Mouse (Mus musculus): ENCODE measurements around the gene Myo1g. TPM values are rescaled to one million over a fixed set of nuclear protein-coding genes. Genes with fewer than 3 reads are reported as not detected.

Myo1g gene
- total and polyA plus RNA-seq, 2 experiments from 2014 or later, result 0.75 to 0.90 TPM

DNA sequence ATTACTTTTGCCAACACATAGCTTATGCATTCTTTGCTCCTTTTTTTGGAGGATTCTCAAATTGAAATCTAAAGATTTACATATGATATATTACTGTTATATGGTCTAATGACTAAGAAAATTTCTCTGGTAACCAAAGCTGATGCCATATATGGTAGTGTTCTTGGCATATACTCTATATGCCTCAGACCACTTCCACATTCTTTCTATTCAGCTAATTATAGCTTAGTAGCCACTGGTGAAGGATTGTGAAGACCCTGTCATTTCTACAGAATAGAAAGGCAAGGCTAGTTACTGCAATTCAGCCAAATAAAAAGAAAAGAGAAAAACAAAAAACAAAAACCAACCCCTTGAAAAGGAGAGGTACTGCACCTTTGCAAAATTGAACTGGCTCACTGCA, 48.7 kb downstream of the Myo1g start:
- H3K4me3 ChIP-seq (ENCODE audit: low read depth, low read length), result peak overlapping the region; percentile 84
- ATAC-seq, result no peak
- DNase-seq, result no peak
- H3K4me2 ChIP-seq (ENCODE audit: low read depth), result peak overlapping the region; percentile 82
- peak overlapping the region; percentile 23 for H3K9ac ChIP-seq
- peaks cover 8% of the 10 kb centered on the region for H3K36me3 ChIP-seq (ENCODE audit: insufficient read depth)
- no peak for TF ChIP-seq CTCF (IDR thresholded peaks at IDR 0.05; ENCODE audit: low read depth)
- no peak overlapping the region for H3K27ac ChIP-seq (ENCODE audit: low read depth, low read length)
- H3K27me3 ChIP-seq (ENCODE audit: insufficient read depth, low read length), result no peaks in the 10 kb centered on the region
- no peaks in the 10 kb centered on the region for H3K9me3 ChIP-seq (ENCODE audit: low read length)
- peaks cover 28% of the 10 kb centered on the region for H3K4me1 ChIP-seq (ENCODE audit: insufficient read depth)

- DNase-seq (no peak), ATAC-seq (no peak)
- Histone ChIP-seq H3K4me2 (ENCODE audit: low read depth) (peak overlapping the region; percentile 82), H3K4me1 (ENCODE audit: insufficient read depth) (peaks cover 28% of the 10 kb centered on the region), H3K4me3 (ENCODE audit: low read depth, low read length) (peak overlapping the region; percentile 84), H3K9me3 (ENCODE audit: low read length) (no peaks in the 10 kb centered on the region), H3K27ac (ENCODE audit: low read depth, low read length) (no peak overlapping the region), H3K27me3 (ENCODE audit: insufficient read depth, low read length) (no peaks in the 10 kb centered on the region), H3K36me3 (ENCODE audit: insufficient read depth) (peaks cover 13% of the 10 kb centered on the region), H3K9ac (peak overlapping the region; percentile 23)
- WGBS, result 0% methylated on average over 1 of the region's 1 CpGs
- TF ChIP-seq CTCF (IDR thresholded peaks at IDR 0.05; ENCODE audit: low read depth), result no peak
These were observed 49.3 kb downstream of the Myo1g start for GRCm38 (mm10) chr11:6471493-6471892.

GRCm38 (mm10) chr11:6471054-6471453, 49.7 kb downstream of the Myo1g start:
- Histone ChIP-seq H3K27me3 (ENCODE audit: insufficient read depth, low read length) (no peaks in the 10 kb centered on the region), H3K36me3 (ENCODE audit: insufficient read depth) (peaks cover 18% of the 10 kb centered on the region), H3K27ac (ENCODE audit: low read depth, low read length) (no peak overlapping the region), H3K4me3 (ENCODE audit: low read depth, low read length) (peak overlapping the region; percentile 84), H3K4me1 (ENCODE audit: insufficient read depth) (peaks cover 28% of the 10 kb centered on the region), H3K4me2 (ENCODE audit: low read depth) (peak overlapping the region; percentile 82), H3K9ac (peak overlapping the region; percentile 23), H3K9me3 (ENCODE audit: low read length) (no peaks in the 10 kb centered on the region)
- ATAC-seq (no peak), DNase-seq (no peak)
- WGBS, result 31% methylated on average over 2 of the region's 2 CpGs
- no peak for TF ChIP-seq CTCF (IDR thresholded peaks at IDR 0.05; ENCODE audit: low read depth)

DNA sequence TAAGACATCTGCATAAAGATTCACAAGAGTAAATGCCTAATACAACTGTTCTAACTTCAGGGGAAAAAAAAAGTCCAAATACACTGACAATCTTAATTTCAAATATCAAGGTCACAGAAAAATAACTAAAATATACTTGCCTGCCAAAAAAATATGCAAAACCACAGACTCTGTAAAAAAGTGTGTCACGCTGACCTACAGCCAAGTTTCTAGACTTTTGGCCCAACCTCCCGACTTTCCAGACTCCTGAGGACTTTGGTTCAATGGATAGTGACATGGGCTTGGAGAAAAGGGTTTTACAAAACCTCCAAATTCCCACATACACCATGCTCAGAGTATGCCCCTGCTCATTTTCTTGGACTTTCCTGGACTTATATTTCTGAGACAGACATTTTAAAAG, 52.2 kb downstream of the Myo1g start:
- no peak for DNase-seq
- WGBS, result 67% methylated on average over 2 of the region's 2 CpGs
- no peaks in the 10 kb centered on the region for H3K9me3 ChIP-seq (ENCODE audit: low read length)
- H3K36me3 ChIP-seq (ENCODE audit: insufficient read depth), result peaks cover 26% of the 10 kb centered on the region
- H3K27ac ChIP-seq (ENCODE audit: low read depth, low read length), result no peak overlapping the region
- no peaks in the 10 kb centered on the region for H3K27me3 ChIP-seq (ENCODE audit: insufficient read depth, low read length)
- 0 out of 2 replicates have a peak overlapping the region, but pooled peaks have one; percentile 1 for H3K4me2 ChIP-seq (ENCODE audit: low read depth)
- no peak overlapping the region for H3K9ac ChIP-seq
- no peak for ATAC-seq
- no peak overlapping the region for H3K4me3 ChIP-seq (ENCODE audit: low read depth, low read length)
- no peak for TF ChIP-seq CTCF (IDR thresholded peaks at IDR 0.05; ENCODE audit: low read depth)
- H3K4me1 ChIP-seq (ENCODE audit: insufficient read depth), result peaks cover 26% of the 10 kb centered on the region

DNA sequence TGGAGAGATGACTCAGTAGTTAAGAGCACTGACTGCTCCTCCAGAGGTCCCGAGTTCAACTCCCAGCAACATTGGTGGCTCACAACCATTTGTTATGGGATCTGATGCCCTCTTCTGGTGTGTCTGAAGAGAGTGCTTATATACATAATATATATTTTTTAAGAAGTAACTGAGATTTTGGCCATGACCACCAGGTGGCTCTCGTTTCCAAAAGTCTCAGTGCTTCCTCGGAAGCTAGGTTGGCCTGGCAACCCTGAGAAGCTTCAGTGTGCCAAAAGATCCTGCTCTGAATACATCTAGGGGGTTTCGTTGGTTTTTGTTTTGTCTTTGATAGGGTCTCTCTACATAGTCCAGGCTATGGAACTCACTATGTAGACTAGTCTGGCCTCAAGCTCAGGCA, 55.6 kb downstream of the Myo1g start:
- 18% methylated on average over 4 of the region's 4 CpGs for WGBS
- DNase-seq, result peak; percentile 91
- Histone ChIP-seq H3K27me3 (ENCODE audit: insufficient read depth, low read length) (no peaks in the 10 kb centered on the region), H3K9me3 (ENCODE audit: low read length) (no peaks in the 10 kb centered on the region), H3K9ac (no peak overlapping the region), H3K27ac (ENCODE audit: low read depth, low read length) (no peak overlapping the region), H3K36me3 (ENCODE audit: insufficient read depth) (peaks cover 26% of the 10 kb centered on the region), H3K4me1 (ENCODE audit: insufficient read depth) (peaks cover 8% of the 10 kb centered on the region; the same call in 1 of the 2 replicates), H3K4me3 (ENCODE audit: low read depth, low read length) (no peak overlapping the region), H3K4me2 (ENCODE audit: low read depth) (no peak overlapping the region)
- peak; percentile 73 for TF ChIP-seq CTCF (IDR thresholded peaks at IDR 0.05; ENCODE audit: low read depth)
- ATAC-seq, result peak; percentile 92

DNA sequence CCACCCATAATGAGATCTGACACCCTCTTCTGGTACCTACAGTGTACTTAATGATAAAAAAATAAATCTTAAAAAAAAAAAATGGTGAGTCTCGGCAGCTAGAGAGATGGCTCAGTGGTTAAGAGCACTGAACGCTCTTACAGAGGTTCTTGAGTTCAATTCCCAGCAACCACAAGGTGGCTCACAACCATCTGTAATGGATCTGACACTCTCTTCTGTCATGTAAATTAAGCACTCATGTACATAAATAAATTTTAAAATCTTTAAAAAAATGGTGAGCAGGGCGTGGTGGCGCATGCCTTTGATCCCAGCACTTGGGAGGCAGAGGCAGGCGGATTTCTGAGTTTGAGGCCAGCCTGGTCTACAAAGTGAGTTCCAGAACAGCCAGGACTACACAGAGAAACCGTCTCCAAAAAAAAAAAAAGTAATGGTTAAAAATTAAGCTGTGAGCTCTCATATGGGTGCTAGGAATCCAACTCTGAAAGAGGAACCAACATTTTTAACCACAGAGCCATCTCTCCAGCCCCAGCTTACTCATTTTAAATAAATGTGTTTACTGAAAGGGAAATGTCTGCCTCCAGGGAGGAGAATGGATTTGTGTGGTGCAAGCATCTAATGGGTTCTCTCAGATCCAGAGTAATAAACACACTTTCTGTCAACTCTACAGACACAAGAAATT, 57.5 kb downstream of the Myo1g start:
- Histone ChIP-seq H3K36me3 (ENCODE audit: insufficient read depth) (peaks cover 26% of the 10 kb centered on the region), H3K4me1 (ENCODE audit: insufficient read depth) (no peaks in the 10 kb centered on the region), H3K27me3 (ENCODE audit: insufficient read depth, low read length) (no peaks in the 10 kb centered on the region), H3K9ac (no peak overlapping the region), H3K27ac (ENCODE audit: low read depth, low read length) (no peak overlapping the region), H3K4me3 (ENCODE audit: low read depth, low read length) (no peak overlapping the region), H3K4me2 (ENCODE audit: low read depth) (no peak overlapping the region), H3K9me3 (ENCODE audit: low read length) (no peaks in the 10 kb centered on the region)
- WGBS, result 93% methylated on average over 6 of the region's 6 CpGs
- DNase-seq (no peak), ATAC-seq (no peak)
- no peak for TF ChIP-seq CTCF (IDR thresholded peaks at IDR 0.05; ENCODE audit: low read depth)

Small RNAs within 50 kb of the gene (microRNA-seq; reads per million reads assigned to microRNA genes)
- 0 to 0.12 reads per million in 2 experiments for gene Gm22123

Other genes with a start within 250 kb of the Myo1g start
- gene Tmed4, start 246.1 kb downstream of the Myo1g start, total RNA-seq (2014; rRNA removed), result 67.9 and 70.4 TPM in 2 replicates
- gene Tmed4, start 246.1 kb downstream of the Myo1g start, polyA plus RNA-seq (2015; fragmentation: Nextera tagmentation; extraction: Ambion mirVana), result 95.0 and 95.5 TPM in 2 replicates
- gene Ogdh, start 229.3 kb downstream of the Myo1g start, total RNA-seq (2014; rRNA removed), result 75.8 and 97.4 TPM in 2 replicates
- 107 and 124 TPM in 2 replicates for gene Ogdh, start 229.3 kb downstream of the Myo1g start, polyA plus RNA-seq (2015; fragmentation: Nextera tagmentation; extraction: Ambion mirVana)
- 109 and 129 TPM in 2 replicates for gene Zmiz2, start 131.9 kb downstream of the Myo1g start, total RNA-seq (2014; rRNA removed)
- 38.1 and 43.8 TPM in 2 replicates for gene Zmiz2, start 131.9 kb downstream of the Myo1g start, polyA plus RNA-seq (2015; fragmentation: Nextera tagmentation; extraction: Ambion mirVana)
- gene Ppia, start 105.5 kb downstream of the Myo1g start, total RNA-seq (2014; rRNA removed), result 3,025 and 4,002 TPM in 2 replicates
- gene Ppia, start 105.5 kb downstream of the Myo1g start, polyA plus RNA-seq (2015; fragmentation: Nextera tagmentation; extraction: Ambion mirVana), result 5,423 and 7,006 TPM in 2 replicates
- 55.3 and 68.0 TPM in 2 replicates for gene H2afv, start 76.5 kb downstream of the Myo1g start, total RNA-seq (2014; rRNA removed)
- gene H2afv, start 76.5 kb downstream of the Myo1g start, polyA plus RNA-seq (2015; fragmentation: Nextera tagmentation; extraction: Ambion mirVana), result 185 and 235 TPM in 2 replicates
- gene Purb, start 45.0 kb downstream of the Myo1g start, total RNA-seq (2014; rRNA removed), result 49.9 and 53.5 TPM in 2 replicates
- gene Purb, start 45.0 kb downstream of the Myo1g start, polyA plus RNA-seq (2015; fragmentation: Nextera tagmentation; extraction: Ambion mirVana), result 10.9 and 18.6 TPM in 2 replicates
- 58.9 and 65.6 TPM in 2 replicates for gene Ccm2, start 25.9 kb upstream of the Myo1g start, total RNA-seq (2014; rRNA removed)
- 84.0 and 84.7 TPM in 2 replicates for gene Ccm2, start 25.9 kb upstream of the Myo1g start, polyA plus RNA-seq (2015; fragmentation: Nextera tagmentation; extraction: Ambion mirVana)
- gene Nacad, start 85.1 kb upstream of the Myo1g start, total RNA-seq (2014; rRNA removed), result 69.4 and 75.6 TPM in 2 replicates
- gene Nacad, start 85.1 kb upstream of the Myo1g start, polyA plus RNA-seq (2015; fragmentation: Nextera tagmentation; extraction: Ambion mirVana), result 46.4 and 61.3 TPM in 2 replicates
- 32.2 and 41.9 TPM in 2 replicates for gene Tbrg4, start 105.1 kb upstream of the Myo1g start, total RNA-seq (2014; rRNA removed)
- gene Tbrg4, start 105.1 kb upstream of the Myo1g start, polyA plus RNA-seq (2015; fragmentation: Nextera tagmentation; extraction: Ambion mirVana), result 30.9 and 31.6 TPM in 2 replicates
- gene Wap, start 117.7 kb upstream of the Myo1g start, total RNA-seq (2014; rRNA removed), result not detected in 2 replicates
- gene Wap, start 117.7 kb upstream of the Myo1g start, polyA plus RNA-seq (2015; fragmentation: Nextera tagmentation; extraction: Ambion mirVana), result not detected in 2 replicates
- 12.9 and 21.1 TPM in 2 replicates for gene Ramp3, start 137.6 kb upstream of the Myo1g start, total RNA-seq (2014; rRNA removed)
- gene Ramp3, start 137.6 kb upstream of the Myo1g start, polyA plus RNA-seq (2015; fragmentation: Nextera tagmentation; extraction: Ambion mirVana), result 17.6 and 20.0 TPM in 2 replicates